Mouse (Mus musculus): ENCODE measurements around the gene Asap3. TPM values are rescaled to one million over a fixed set of nuclear protein-coding genes. Genes with fewer than 3 reads are reported as not detected.

Gene Asap3
- polyA plus RNA-seq, 1 experiment from 2014 or later = 2.4 TPM

GRCm38 (mm10) chr4:136224240-136224559, 18.0 kb downstream of the Asap3 start:
- Histone ChIP-seq H3K9ac (replicated peaks; ENCODE audit: low read depth, low read length) (no peak overlapping the region), H3K4me2 (ENCODE audit: low read depth, low read length) (no peak overlapping the region), H3K4me3 (ENCODE audit: low read depth, low read length) (no peak overlapping the region), H3K36me3 (ENCODE audit: control insufficient read depth, insufficient read depth, low read length) (no peaks in the 10 kb centered on the region), H3K27me3 (ENCODE audit: control insufficient read depth, insufficient read depth, low read length) (no peaks in the 10 kb centered on the region), H3K4me1 (ENCODE audit: control insufficient read depth, insufficient read depth, low read length) (peaks cover 14% of the 10 kb centered on the region), H3K9me3 (ENCODE audit: control insufficient read depth, low read length) (no peaks in the 10 kb centered on the region), H3K27ac (ENCODE audit: low read depth, low read length) (peak overlapping the region; percentile 60; the same call in 1 of the 2 replicates)
- whole genome bisulfite sequencing = 37% methylated on average over 5 of the region's 5 CpGs
- ATAC-seq (ENCODE audit: low read depth) = no peak; the same call in 1 of the 2 replicates

DNA sequence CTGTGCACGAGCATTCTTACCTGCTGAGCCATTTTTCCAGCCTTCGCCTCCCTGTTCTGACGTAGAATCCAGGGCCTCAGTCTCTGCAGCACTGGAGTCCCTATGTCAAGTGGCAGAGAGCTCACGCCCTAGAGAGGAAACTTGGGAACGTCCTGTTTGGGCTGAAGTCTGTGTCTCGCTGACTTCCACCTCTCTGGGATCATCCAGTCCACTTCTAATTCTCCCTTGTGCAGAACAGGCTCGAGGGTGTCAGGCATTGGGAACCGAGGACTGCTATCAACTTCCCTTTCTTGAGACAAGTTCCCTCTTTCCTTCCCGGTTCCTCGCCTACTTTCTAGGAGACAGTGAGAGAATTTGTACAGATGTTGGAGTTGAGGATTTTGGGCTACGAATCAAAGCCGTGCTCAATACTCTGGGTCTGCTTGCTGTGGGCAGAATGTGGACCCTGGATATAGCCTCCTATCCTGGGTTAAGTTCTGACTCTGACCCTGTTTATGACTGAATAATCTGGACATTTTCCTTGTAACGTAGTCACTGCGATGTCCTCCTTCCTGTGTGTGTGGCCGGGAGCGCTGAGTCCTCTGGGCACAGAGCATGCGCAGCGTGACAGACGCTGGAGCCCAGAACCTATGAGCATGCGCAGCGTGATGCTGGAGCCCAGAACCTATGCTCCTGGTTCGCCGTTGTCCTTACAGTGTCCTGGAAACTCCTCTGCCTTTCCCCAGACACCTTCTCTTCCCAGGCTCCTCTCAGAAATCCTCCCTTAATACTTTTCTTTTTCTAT, 18.7 kb downstream of the Asap3 start:
- Histone ChIP-seq H3K4me1 (ENCODE audit: control insufficient read depth, insufficient read depth, low read length) (peaks cover 14% of the 10 kb centered on the region), H3K9me3 (ENCODE audit: control insufficient read depth, low read length) (no peaks in the 10 kb centered on the region), H3K9ac (replicated peaks; ENCODE audit: low read depth, low read length) (no peak overlapping the region), H3K27me3 (ENCODE audit: control insufficient read depth, insufficient read depth, low read length) (no peaks in the 10 kb centered on the region), H3K4me2 (ENCODE audit: low read depth, low read length) (no peak overlapping the region), H3K36me3 (ENCODE audit: control insufficient read depth, insufficient read depth, low read length) (no peaks in the 10 kb centered on the region), H3K27ac (ENCODE audit: low read depth, low read length) (peak overlapping the region; percentile 60; the same call in 1 of the 2 replicates), H3K4me3 (ENCODE audit: low read depth, low read length) (no peak overlapping the region)
- WGBS = 83% methylated on average over 23 of the region's 23 CpGs
- no peak for ATAC-seq (ENCODE audit: low read depth)

- Histone ChIP-seq H3K4me2 (ENCODE audit: low read depth, low read length) (no peak overlapping the region), H3K27ac (ENCODE audit: low read depth, low read length) (no peak overlapping the region), H3K36me3 (ENCODE audit: control insufficient read depth, insufficient read depth, low read length) (no peaks in the 10 kb centered on the region), H3K9me3 (ENCODE audit: control insufficient read depth, low read length) (no peaks in the 10 kb centered on the region), H3K9ac (replicated peaks; ENCODE audit: low read depth, low read length) (no peak overlapping the region), H3K4me3 (ENCODE audit: low read depth, low read length) (no peak overlapping the region), H3K27me3 (ENCODE audit: control insufficient read depth, insufficient read depth, low read length) (no peaks in the 10 kb centered on the region), H3K4me1 (ENCODE audit: control insufficient read depth, insufficient read depth, low read length) (peaks cover 14% of the 10 kb centered on the region)
- WGBS = 78% methylated on average over 7 of the region's 7 CpGs
- ATAC-seq (ENCODE audit: low read depth) = no peak
Measured at GRCm38 (mm10) chr4:136227408-136227807, 21.2 kb downstream of the Asap3 start.

GRCm38 (mm10) chr4:136228640-136229039, 22.5 kb downstream of the Asap3 start:
- Histone ChIP-seq H3K36me3 (ENCODE audit: control insufficient read depth, insufficient read depth, low read length) (no peaks in the 10 kb centered on the region), H3K9ac (replicated peaks; ENCODE audit: low read depth, low read length) (no peak overlapping the region), H3K27ac (ENCODE audit: low read depth, low read length) (no peak overlapping the region), H3K4me1 (ENCODE audit: control insufficient read depth, insufficient read depth, low read length) (peaks cover 9% of the 10 kb centered on the region), H3K27me3 (ENCODE audit: control insufficient read depth, insufficient read depth, low read length) (no peaks in the 10 kb centered on the region), H3K4me3 (ENCODE audit: low read depth, low read length) (no peak overlapping the region), H3K4me2 (ENCODE audit: low read depth, low read length) (no peak overlapping the region), H3K9me3 (ENCODE audit: control insufficient read depth, low read length) (no peaks in the 10 kb centered on the region)
- 76% methylated on average over 5 of the region's 5 CpGs for WGBS
- no peak for ATAC-seq (ENCODE audit: low read depth)

DNA sequence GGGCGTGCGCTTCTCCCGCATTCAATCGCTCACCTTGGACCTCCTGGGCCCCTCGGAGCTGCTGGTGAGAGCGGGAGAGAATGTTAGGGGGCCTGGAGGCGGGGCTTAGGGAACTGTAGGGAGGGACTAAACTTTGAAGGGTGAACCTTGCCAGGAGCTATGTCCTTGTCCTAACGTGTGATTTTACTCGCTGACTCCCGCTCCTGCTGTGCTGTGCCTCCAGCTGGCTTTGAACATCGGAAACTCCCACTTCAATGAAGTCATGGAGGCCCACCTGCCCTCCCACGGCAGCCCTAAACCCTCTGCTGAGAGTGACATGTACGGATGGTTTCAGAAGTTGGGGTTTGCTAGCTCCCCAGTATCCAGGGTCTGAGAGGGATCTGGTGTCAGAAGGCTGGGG, 32.5 kb downstream of the Asap3 start:
- Histone ChIP-seq H3K27me3 (ENCODE audit: control insufficient read depth, insufficient read depth, low read length) (peaks cover 8% of the 10 kb centered on the region; the same call in 1 of the 2 replicates), H3K36me3 (ENCODE audit: control insufficient read depth, insufficient read depth, low read length) (no peaks in the 10 kb centered on the region), H3K9ac (replicated peaks; ENCODE audit: low read depth, low read length) (no peak overlapping the region), H3K4me3 (ENCODE audit: low read depth, low read length) (no peak overlapping the region), H3K27ac (ENCODE audit: low read depth, low read length) (no peak overlapping the region), H3K4me2 (ENCODE audit: low read depth, low read length) (no peak overlapping the region), H3K9me3 (ENCODE audit: control insufficient read depth, low read length) (no peaks in the 10 kb centered on the region), H3K4me1 (ENCODE audit: control insufficient read depth, insufficient read depth, low read length) (no peaks in the 10 kb centered on the region)
- WGBS = 23% methylated on average over 13 of the region's 13 CpGs
- ATAC-seq (ENCODE audit: low read depth) = no peak

GRCm38 (mm10) chr4:136239111-136239510, 32.9 kb downstream of the Asap3 start:
- Histone ChIP-seq H3K4me2 (ENCODE audit: low read depth, low read length) (no peak overlapping the region), H3K36me3 (ENCODE audit: control insufficient read depth, insufficient read depth, low read length) (no peaks in the 10 kb centered on the region), H3K27me3 (ENCODE audit: control insufficient read depth, insufficient read depth, low read length) (peaks cover 8% of the 10 kb centered on the region; the same call in 1 of the 2 replicates), H3K4me3 (ENCODE audit: low read depth, low read length) (no peak overlapping the region), H3K9ac (replicated peaks; ENCODE audit: low read depth, low read length) (no peak overlapping the region), H3K4me1 (ENCODE audit: control insufficient read depth, insufficient read depth, low read length) (no peaks in the 10 kb centered on the region), H3K9me3 (ENCODE audit: control insufficient read depth, low read length) (no peaks in the 10 kb centered on the region), H3K27ac (ENCODE audit: low read depth, low read length) (no peak overlapping the region)
- no peak for ATAC-seq (ENCODE audit: low read depth)
- WGBS = 82% methylated on average over 9 of the region's 9 CpGs

GRCm38 (mm10) chr4:136239622-136240021, 33.5 kb downstream of the Asap3 start:
- WGBS = 23% methylated on average over 8 of the region's 8 CpGs

GRCm38 (mm10) chr4:136240123-136240522, 34.0 kb downstream of the Asap3 start:
- no peaks in the 10 kb centered on the region for H3K4me1 ChIP-seq (ENCODE audit: control insufficient read depth, insufficient read depth, low read length)
- H3K4me2 ChIP-seq (ENCODE audit: low read depth, low read length) = no peak overlapping the region
- no peak overlapping the region for H3K27ac ChIP-seq (ENCODE audit: low read depth, low read length)
- no peak overlapping the region for H3K9ac ChIP-seq (replicated peaks; ENCODE audit: low read depth, low read length)
- H3K27me3 ChIP-seq (ENCODE audit: control insufficient read depth, insufficient read depth, low read length) = peaks cover 8% of the 10 kb centered on the region; the same call in 1 of the 2 replicates
- H3K9me3 ChIP-seq (ENCODE audit: control insufficient read depth, low read length) = no peaks in the 10 kb centered on the region
- no peaks in the 10 kb centered on the region for H3K36me3 ChIP-seq (ENCODE audit: control insufficient read depth, insufficient read depth, low read length)
- ATAC-seq (ENCODE audit: low read depth) = no peak
- whole genome bisulfite sequencing = 64% methylated on average over 14 of the region's 14 CpGs
- H3K4me3 ChIP-seq (ENCODE audit: low read depth, low read length) = no peak overlapping the region

More at GRCm38 (mm10) chr4:136239622-136240021, 33.5 kb downstream of the Asap3 start:
- H3K4me2 ChIP-seq (ENCODE audit: low read depth, low read length) = no peak overlapping the region
- H3K4me1 ChIP-seq (ENCODE audit: control insufficient read depth, insufficient read depth, low read length) = no peaks in the 10 kb centered on the region
- no peak for ATAC-seq (ENCODE audit: low read depth)
- no peak overlapping the region for H3K27ac ChIP-seq (ENCODE audit: low read depth, low read length)
- H3K36me3 ChIP-seq (ENCODE audit: control insufficient read depth, insufficient read depth, low read length) = no peaks in the 10 kb centered on the region
- H3K27me3 ChIP-seq (ENCODE audit: control insufficient read depth, insufficient read depth, low read length) = peaks cover 8% of the 10 kb centered on the region; the same call in 1 of the 2 replicates
- H3K9me3 ChIP-seq (ENCODE audit: control insufficient read depth, low read length) = no peaks in the 10 kb centered on the region
- H3K4me3 ChIP-seq (ENCODE audit: low read depth, low read length) = no peak overlapping the region
- no peak overlapping the region for H3K9ac ChIP-seq (replicated peaks; ENCODE audit: low read depth, low read length)

DNA sequence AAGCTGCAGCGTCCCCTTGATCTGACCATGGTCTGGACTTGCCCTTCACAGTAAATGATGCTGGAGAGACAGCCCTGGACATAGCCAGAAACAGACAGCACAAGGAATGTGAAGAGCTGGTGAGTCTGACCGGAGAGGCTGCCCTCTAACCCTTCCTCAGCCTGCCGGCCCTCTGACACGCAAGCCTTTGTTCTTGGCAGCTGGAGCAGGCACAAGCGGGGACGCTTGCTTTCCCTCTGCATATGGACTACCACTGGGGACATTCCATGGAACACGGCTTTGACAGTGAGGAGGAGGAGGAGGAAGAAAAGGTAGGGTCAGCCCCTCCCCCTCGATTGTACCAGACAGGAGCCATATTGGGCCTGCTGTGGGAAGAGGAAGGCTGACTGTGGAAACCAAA, 34.8 kb downstream of the Asap3 start:
- WGBS = 35% methylated on average over 8 of the region's 8 CpGs
- no peaks in the 10 kb centered on the region for H3K36me3 ChIP-seq (ENCODE audit: control insufficient read depth, insufficient read depth, low read length)

More for the DNA sequence above, 34.8 kb downstream of the Asap3 start:
- ATAC-seq (ENCODE audit: low read depth) = no peak
- no peaks in the 10 kb centered on the region for H3K4me1 ChIP-seq (ENCODE audit: control insufficient read depth, insufficient read depth, low read length)
- H3K9me3 ChIP-seq (ENCODE audit: control insufficient read depth, low read length) = no peaks in the 10 kb centered on the region
- no peak overlapping the region for H3K27ac ChIP-seq (ENCODE audit: low read depth, low read length)
- peaks cover 8% of the 10 kb centered on the region; the same call in 1 of the 2 replicates for H3K27me3 ChIP-seq (ENCODE audit: control insufficient read depth, insufficient read depth, low read length)
- no peak overlapping the region for H3K9ac ChIP-seq (replicated peaks; ENCODE audit: low read depth, low read length)
- H3K4me2 ChIP-seq (ENCODE audit: low read depth, low read length) = no peak overlapping the region
- H3K4me3 ChIP-seq (ENCODE audit: low read depth, low read length) = no peak overlapping the region

Measured in neural tube, embryonic 14.5 days (tissue).